Mouse (Mus musculus) retina, postnatal 1 day (tissue): ENCODE results near the gene Sorl1.

Source experiments
- DNase-seq: peaks from one replicate; pipeline ENCODE4 v3.0.0-alpha.2; 2012

The Sorl1 gene

DNA sequence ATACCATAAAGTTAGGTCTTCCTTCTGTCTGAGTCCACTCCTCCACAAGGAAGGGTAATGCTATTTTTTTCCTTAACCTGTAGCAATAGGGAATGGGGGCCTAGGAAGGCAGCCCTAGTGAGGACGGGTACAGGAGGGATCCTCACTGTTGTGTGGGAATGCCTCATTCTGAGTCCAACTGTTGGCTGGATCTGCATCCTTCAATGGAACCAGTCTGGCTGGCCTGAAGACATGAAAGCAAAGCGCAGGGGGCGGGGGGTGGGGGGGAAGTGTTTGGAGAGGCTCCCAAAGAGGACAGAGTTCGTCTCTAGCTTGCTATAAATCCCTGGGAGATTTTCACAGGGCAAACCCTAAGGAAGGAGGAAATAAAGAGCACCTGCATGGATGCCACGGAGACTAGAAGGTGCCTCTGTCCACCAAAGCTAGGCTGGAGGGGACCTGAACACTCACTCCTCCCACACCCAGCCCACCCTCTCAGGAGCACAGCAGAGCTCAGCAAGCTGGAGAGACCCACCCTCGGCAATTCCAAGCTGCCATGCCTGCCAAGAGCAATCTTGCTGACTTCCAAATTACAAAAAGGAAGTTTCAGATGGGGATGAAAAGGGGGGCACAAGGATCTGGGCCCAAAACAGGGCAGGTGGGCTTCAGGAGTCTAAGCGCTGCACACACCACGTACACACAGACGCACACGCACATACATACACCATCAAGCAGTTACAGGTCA lies 2.3 kb downstream of the Sorl1 start:
- DNase-seq, result no peak

DNA sequence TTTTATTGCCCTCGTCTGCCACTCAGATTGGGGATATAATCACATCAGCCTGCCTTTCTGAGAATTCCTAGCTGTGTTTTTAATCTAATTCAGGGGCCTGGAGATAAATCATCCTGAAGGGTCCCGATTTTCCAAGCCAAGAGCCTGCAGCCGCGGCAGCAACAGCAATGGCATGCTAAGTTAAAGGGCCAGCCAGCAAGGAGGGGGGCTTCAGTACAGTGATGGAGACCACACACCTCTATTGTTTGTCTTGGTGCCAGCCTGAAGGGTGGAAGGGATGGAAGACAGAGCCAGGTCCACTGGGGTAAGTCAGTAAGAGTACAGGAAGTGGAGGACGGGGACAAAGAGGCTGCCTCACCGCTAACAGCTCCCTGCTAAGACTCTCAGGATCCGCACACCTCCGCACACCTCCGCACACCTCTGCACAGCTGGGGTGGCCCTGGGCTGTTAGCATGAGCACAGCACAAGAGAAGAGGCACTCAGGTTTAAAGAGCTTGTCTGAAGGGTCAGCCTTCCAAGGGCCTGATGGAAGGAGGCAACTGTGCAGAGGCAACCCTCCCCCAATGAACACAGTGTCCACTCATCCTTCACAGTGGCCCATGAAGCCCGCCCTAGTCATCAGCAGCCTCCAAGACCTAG lies 7.6 kb downstream of the Sorl1 start:
- no peak for DNase-seq

DNA sequence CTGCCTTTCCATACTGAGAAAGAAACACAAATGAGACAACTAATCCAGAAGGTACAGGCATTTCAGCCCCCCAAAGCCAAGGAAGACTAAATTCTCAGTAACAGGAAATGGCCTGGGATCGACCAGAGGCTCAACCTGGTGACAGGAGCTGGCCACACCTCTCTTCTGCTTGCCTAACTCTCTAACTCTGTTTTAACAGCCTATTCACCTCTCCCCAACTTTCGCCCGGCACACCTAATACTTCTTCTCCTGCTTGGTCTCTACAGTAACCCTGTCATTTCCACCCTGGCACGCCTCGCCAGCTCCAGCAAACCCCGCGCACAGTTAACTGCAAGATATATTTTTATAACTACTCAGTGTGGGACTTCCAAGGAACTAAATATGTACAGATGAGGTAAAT lies 9.0 kb downstream of the Sorl1 start:
- no peak for DNase-seq

DNA sequence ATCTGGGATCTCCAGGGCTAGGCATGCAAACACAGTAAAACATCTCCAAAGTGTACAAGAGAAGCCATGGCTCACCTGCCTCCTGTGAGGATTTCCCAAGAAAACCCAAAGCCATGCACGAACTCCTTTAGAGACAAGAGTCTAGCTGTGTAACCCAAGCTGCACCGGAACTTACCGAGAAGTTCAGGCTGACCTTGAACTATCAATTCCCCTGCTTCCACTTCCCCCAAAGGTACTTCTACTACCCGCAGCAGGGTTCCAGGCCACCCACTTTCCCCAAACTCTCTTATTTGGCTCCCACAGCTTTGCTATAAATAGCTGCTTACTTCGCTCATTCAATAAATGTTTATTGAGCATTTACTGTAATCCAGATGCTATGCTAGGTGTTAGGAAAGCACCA lies 10.8 kb downstream of the Sorl1 start:
- DNase-seq, result no peak

DNA sequence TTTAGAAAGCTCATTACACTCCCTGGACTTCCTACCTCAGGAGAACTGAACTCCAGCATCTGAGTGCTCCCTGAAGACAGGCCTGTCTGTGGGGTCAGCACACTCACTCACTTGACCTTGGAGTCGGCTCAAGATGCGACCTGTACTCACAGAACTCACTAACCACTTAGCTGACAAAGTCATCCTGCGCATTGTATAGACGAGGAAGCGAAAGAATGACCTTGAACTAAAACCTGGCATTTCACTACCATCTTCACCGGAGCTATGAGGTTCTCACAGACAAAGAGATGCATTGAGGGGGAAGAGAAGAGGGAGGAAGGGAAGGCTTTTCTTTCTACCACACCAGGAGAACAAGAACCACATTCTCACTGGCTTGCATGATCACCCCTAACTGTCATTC lies 11.4 kb downstream of the Sorl1 start:
- DNase-seq, result no peak

DNA sequence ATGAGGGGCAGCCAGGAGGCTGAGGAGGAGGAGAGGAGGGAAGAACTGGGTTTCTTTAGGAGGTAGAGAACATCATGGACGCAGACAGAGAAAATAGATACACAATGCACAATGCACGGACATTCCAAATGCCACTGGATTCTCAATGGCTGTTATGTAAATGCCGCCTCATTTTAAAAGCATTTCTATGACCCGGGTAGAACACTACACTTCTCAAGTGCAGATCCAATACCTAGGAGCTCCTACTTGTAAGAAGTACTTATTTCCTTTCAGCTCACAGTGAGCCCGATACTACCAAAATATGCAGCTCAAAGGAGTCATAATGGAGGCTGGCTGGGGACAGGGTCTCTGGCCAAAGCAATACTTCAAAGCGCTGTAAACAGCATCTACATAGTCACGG lies 12.8 kb downstream of the Sorl1 start:
- DNase-seq, result no peak

DNA sequence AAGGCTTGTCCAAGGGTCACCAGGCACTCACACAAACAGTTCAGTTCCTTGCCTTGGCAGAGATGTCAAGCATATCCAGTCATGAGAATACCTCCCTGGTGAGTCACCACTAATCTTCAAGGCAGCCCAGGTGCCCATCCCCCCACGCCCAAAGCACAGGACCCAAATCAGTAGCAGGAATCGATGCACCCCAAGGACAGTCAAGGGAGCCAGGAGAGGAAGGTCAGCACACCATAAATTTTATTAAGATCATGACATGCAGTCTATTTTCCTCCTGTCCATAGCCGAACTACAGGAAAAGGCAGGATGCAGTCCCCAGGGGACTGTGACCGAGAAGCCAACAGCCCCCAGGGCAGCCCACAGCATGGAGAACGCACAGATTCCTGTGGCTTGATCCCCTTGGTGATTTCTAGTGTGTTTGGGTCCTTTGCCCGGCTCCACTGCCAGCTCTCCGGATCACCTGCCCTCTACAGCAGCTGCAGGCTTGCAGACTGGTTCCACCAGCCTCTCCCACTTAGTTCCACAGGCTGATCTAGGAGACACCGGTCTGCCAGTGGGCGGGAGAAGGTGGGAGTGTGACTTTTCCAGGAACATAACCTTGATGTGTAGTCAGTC lies 14.2 kb downstream of the Sorl1 start:
- DNase-seq, result peak; percentile 26

DNA sequence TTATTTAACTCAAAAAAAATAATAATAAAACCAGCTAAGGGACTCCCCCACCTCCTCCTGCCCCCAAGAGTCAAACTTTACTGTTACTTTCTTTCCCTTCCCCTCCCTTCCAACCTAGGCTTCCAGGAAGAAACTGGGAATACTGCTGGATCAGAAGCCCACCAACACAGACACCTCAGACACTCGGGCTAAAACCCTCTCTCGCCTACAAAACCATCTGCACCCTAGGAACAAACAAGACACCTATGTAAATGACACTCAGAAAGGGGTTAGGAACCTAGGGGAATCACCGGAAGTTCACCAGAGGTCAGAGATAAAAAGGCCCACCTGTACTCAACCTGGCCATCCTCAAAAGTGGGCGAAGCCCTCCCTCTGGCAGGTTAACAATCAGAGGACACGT lies 15.0 kb downstream of the Sorl1 start:
- DNase-seq, result no peak

DNA sequence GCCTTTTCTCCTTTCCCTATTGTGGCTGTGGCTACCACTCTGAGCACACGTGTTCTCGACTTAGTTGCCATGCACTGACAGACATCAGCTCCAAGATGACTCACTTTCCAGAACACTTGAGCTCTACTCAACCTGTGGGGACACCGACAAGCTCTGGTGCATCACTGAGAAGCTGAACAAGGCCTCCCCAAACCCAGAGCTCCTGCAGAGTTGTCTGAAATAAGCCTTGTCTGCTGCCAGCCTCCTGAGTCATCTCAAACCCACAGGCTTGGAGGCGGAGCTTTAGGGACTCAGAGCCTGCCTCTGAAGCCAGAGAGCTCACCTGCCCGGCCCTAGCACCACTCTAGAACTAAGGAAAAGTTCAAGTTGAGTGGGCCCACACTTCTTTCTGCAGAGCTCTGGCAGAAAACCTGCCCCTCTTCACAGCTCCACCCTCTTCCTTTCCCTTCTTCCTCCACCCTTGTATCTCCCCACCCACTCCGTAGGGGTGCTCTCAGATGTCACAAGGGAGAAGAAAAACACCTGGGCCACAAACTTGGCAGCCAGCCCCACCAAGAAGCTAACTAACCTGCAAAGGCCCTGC lies 15.6 kb downstream of the Sorl1 start:
- no peak for DNase-seq

DNA sequence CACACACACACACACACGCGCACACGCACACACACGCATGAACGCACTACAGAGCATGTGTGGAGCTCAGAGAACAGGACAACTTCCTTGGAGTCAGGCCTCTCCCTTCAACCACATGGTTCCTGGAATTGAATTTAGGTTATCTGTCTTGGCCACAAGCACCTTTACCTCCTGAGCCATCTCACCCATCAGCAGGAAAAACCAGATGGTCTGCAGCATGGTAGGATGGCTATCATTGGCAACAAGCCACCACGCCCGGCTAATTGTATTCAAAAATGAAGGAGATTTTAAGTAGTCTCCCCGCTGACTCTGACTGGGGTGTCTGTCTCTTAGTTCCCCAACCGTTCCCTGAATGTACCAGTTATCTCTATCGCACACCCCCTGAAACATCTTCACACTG lies 17.0 kb downstream of the Sorl1 start:
- DNase-seq, result no peak

DNA sequence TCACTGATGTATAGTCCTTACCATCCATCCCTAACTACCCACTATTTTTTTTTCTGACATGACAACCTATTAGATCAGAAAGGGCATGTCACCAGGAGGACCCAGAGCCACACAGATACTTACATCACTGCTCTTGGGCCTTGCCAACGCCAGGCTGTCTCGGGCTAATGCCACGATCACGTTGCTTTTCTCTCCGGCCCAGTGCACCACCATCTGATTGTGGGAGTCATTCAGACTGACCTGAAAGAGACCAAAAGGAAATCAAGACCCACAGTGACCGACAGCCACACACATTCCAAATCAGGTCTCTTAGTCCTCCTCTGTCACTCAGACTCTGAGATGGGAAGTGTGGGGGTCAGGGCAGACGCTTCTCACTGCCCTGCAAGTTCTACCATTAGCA lies 17.8 kb downstream of the Sorl1 start:
- no peak for DNase-seq

DNA sequence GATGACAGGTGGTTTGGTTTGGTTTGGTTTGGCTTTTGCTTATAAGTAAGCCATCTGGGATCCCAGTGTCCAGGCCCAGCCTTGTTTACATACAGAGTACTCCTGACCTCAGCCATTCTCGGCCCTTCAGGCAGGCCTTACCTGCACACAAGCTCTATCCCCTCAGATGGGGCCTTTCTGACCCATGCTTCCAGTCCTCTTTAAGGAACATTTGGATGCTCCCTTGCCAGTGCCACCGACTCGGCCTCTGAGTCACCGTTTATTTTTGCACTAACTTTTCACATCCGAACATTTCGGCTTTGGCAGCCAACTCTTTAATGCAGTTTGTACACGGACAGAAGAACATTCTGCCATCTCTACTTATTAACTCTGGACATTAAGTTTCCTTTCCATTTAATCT lies 20.6 kb downstream of the Sorl1 start:
- DNase-seq, result no peak

DNA sequence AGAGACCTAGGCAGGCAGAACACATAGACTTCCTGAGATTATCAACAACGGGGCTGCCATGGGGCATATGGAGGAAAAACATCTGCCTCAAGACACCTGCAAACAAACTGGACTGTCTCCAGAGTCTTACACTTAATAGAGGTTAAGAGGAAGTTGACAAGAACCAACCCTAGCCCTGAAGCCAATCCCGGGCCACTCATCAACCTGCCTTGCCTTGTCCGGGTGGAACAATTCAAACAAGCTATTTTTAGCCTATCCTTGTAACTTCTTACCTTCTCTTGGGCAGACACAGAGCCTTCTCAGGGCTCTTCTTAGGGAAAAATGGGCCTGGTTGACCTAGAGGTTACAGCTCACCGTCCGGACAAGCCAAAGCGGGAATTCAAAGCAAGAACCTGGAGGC lies 22.1 kb downstream of the Sorl1 start:
- DNase-seq, result no peak

DNA sequence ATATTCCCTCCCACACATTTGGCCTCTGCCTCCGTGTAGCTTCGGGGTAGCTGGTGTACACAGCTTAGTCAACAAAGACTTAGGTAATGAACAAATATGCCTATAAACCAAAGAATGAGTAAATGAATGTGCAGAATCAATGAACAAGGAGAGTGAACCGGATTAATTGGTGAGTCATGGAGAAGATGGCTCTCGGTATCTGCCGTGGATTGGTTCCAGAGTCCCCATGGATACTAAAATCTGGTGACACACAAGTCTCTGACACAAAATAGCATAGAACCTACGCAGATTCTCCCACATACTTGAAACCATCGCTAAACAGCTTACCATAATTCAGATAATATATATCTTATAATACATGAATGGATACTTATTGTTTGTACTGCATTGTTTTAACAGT lies 22.8 kb downstream of the Sorl1 start:
- DNase-seq, result no peak

DNA sequence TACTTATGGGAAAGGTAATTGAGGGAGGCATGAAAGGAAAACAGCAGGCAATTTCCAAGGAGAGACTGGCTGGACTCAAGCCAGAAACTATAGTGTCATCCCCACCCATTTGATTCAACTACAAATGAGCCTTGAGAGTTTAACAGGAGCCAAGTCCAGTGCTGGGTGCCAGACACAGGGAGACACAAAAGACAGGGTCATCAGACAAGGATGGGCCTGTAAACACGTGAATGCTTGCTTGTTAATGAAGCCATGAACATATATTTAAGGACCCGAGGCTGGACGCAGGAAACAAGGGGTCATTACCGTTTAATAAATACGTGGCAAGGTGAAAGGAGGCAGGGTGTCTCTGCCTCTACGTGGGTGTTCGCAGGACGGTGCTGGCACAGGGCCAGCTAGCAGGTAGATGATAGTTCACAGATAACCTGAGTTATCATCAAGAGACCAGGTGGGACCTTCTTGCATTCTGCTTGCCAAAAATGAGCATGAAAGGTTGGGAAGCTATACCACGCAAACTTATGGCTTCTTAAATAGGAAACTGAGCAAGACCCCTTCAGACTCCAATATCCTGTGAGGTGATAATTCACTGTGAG lies 23.4 kb downstream of the Sorl1 start:
- peak; percentile 17 for DNase-seq

DNA sequence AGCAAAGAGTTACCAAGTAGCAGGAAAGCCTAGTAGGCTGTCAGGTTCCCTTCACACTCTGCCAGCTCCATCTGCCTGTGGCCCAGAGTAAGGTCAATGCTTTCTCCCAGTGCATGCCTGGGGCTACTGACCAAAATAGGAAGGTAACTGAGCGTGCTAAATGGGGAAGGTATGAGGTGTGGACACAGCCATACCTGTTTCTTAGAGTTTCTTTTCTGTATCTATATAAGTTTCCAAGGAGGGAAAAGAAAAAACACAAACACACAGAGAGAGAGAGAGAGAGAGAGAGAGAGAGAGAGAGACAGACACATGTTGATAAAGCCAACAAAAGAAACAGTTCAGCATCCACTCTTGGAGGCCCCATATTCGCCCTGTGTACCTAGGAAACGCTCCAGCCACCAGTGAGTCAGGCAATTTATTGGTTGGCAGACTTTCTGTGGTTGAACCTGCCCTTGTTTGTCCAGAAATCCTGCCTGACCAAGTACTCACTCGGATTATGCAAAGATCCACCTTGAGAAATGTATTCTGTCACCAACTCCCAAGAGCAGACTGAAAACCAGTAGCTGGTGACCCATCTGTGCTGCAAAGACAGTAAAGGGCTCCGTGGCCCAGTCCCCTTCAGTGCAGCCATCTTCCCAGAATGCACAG lies 25.5 kb downstream of the Sorl1 start:
- DNase-seq, result no peak

DNA sequence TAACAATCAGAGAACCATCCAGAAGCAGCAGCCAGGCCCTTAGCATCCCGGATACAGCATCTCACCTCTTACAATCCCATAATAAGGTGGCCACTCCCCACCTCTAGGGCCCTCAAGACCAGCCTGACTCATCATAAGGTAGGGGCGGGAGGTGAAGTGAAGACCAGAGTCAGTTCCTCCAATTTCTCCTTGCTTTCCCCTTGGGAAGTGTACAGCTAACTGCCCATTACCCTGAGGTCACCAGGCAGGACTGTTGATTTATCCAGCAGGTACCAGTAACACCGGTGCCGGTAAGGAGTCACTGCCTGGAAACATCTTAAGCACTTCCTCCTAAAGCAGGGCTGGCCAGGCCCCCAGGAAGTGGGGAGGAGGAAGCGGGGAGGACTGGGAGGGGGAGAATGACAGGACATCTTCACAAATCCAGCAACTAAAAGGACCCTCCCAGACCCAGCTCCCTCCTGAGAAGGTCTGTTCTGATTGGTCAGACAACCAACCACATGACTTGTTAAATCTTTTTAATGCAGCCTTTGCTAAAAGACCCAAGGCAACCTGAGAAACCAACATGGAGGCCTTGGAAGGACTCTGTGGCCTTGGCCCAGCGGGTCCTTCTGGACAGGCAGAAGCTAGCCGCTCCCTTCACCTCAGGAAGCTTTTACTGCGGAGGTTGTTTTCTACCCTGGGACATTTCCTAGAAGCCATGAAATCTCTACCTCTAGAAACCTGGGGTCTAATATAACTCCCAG lies 26.2 kb downstream of the Sorl1 start:
- DNase-seq, result no peak

DNA sequence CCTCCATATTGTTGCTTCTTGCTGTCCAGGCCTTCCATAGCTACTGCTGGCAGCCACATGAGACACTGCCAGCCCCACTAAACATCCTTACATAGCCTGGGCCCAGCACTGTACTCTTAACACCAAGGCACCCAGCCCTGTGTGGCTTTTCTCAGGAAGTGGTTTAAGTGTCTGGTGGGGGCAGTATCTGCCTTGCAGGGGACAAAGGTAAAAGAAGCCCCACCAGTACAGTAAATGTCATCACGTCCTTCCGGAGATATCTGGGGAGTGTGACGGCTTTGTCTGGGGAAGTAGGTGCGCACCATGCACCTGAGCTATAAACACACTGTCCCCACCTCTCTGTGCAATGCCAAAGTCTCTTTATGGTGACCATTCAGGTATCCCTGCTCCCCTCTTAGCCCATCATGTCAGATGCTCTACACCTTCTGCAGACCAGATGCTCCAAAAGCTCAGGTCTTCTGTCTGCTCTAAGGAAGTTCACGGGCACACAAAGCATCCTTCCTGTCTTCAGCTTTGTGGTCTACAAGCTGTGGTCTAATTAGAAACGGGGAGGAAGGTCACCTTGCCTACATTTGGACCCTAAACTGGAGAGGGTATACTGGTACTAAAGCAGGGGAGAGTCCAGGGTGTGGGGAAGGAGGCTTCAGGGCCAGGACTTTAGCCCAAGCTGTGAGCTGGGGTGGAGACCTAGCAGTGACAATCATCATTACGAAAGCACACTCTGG lies 26.9 kb downstream of the Sorl1 start:
- DNase-seq, result no peak

DNA sequence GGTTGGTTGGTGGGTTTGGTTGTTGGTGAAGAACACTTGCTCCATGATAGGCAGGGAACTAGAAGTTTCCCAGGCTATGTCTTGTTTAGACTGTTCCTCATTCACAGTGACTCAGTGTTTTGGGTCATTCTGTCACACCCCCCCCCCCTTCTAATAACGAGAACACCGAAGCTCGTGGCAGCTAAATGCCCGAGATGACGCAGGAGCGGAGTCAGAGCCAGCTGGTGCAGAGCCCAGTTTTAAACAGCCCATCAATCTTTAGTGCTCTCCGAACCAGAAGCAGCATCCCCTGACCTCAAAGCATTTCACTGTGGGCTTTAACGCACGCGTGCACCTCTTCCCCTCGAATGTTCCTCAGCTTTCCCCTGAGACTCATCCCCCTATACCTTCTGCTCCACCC lies 29.3 kb downstream of the Sorl1 start:
- peak; percentile 16 for DNase-seq

DNA sequence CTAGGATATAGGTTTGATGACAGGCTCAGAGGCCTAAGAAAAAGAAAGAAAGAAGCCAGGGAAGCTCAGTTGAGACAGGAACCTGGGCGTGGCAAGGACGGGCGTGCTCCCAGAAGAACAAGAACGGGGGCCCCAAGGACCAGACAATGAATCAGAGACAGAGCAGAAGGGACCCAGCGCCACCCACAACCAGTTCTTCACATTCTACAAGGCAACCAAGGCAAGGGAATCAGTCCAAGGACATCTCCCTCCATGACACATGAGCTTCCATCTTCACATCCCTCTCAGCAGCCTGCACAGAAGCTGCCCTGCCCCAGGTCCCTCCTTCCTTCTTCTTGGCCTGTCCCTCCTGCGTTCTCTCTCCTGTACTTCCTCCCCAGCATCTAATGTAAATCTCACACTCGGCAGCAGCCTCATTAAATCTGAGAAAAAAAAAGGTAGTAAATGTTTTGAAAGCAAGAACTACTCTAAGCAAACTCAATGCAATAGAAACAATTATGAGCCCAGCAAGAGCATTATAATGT lies 30.0 kb downstream of the Sorl1 start:
- DNase-seq, result no peak

DNA sequence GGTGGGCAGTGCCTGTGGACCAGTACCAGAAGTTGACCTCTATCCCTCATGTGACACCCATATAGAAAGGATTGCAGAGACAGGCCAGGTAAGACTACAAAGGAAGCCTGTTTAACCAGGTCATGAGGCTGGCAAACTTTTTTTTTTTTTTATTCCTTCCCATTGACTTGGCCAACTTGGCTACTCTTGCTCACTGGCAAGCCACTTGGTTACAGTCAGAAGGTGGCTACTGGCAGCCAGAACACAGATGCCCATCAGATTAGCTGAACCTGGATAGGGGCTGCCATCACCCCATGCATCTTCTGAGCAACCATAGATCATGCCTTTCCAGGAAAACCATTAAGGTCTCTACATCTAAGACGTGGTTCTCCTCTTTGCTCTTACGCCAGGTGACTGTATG lies 31.3 kb downstream of the Sorl1 start:
- DNase-seq, result no peak

DNA sequence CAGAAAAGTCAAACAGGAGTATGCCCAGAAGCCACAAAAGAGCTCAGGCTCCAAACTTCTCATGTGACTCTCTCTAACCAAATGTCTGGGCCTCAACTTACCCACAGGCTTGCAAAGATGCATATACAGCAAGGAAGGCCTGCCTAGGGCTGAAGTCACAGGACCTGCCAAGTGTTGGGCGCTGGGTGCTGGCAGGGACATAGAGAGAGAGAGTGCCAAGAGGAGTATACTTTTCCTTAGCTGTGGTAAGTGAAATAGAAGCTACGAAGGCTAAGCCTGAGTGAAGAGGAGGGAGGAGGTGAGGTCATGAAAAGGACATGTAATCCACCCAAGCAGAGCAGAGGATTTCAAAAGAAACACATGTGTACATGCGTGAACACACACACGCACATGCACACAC lies 32.5 kb downstream of the Sorl1 start:
- no peak for DNase-seq
